Mouse (Mus musculus): ENCODE measurements around the gene Gli2. TPM values are rescaled to one million over a fixed set of nuclear protein-coding genes. Genes with fewer than 3 reads are reported as not detected.
A peak's percentile ranks its signal among the peaks of the same experiment; 100 is the strongest.

The Gli2 gene
- total and polyA plus RNA-seq, 3 experiments = 1.5 to 11.3 TPM; not detected in 1

DNA sequence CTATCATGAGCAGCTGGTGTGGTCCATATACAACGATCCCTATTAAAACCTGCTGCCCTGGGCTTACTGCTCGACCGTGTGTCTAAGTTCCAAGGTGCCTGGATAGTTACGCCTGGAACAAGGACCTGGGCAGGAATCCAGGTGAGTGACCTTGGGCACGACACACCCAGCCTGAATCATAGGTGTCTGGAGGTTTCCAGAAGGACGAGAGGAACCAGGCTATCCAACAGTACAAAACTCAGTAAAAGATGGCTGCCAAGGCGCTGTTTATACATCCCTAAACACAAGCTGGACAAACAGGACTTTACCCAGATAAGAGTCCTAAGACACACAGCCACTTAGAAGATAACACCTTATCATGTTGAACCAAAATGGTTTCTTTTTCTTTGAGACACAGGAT is 94.8 kb downstream of the Gli2 start:
- Histone ChIP-seq H3K27me3 (ENCODE audit: control insufficient read depth in 1 of 2, insufficient read depth in 2 of 2, low read length in 2 of 2) (no peaks in the 10 kb centered on the region), H3K27ac (ENCODE audit: control insufficient read depth, low read depth, low read length) (no peak overlapping the region), H3K4me3 (ENCODE audit: control insufficient read depth in 1 of 2, insufficient read depth in 1 of 2, low read depth in 2 of 2, low read length in 2 of 2) (no peak overlapping the region), H3K79me2 (ENCODE audit: control insufficient read depth, insufficient read depth, low read length, poor library complexity) (no peaks in the 10 kb centered on the region), H3K36me3 (ENCODE audit: control insufficient read depth in 1 of 2, insufficient read depth in 2 of 2, low read length in 2 of 2) (no peaks in the 10 kb centered on the region), H3K9ac (ENCODE audit: control insufficient read depth, low read depth, low read length, poor library complexity, severe bottlenecking) (no peak overlapping the region), H3K9me3 (replicated peaks; ENCODE audit: insufficient read depth, low read length) (no peaks in the 10 kb centered on the region), H3K4me1 (ENCODE audit: control insufficient read depth in 1 of 2, insufficient read depth in 2 of 2, low read length in 2 of 2) (peaks cover 0 to 4% of the 10 kb centered on the region in 2 experiments; a peak in 1 of 4 replicates)
- TF ChIP-seq TAL1 (IDR thresholded peaks at IDR 0.05; ENCODE audit: low read length) (peak; percentile 12; the same call in 1 of the 2 replicates), MYB (IDR thresholded peaks at IDR 0.05; ENCODE audit: low read depth, low read length) (no peak), USF1 (IDR thresholded peaks at IDR 0.05; ENCODE audit: low read depth, low read length) (no peak)
- DNase-seq (ENCODE audit: low read depth, low spot score) = peak; percentile 7

DNA sequence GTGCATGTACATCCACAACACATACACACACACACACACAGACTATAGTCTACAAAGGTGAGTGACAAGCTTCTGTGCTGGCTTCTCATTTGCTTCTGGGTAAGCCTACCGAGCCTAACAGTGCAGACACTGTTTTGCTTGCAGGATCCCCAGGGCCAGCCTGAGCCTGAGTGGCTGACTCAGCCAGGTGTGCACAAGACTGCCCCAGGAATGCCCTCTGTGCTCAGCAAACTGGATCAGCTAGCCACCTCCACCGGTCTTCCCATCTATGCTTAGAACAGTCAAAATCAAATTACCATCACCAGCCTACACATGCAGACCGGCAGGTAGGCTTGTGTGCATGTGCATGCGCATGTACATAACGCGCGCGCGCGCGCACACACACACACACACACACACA is 97.6 kb downstream of the Gli2 start:
- Histone ChIP-seq H3K27me3 (ENCODE audit: control insufficient read depth in 1 of 2, insufficient read depth in 2 of 2, low read length in 2 of 2) (no peaks in the 10 kb centered on the region), H3K9ac (ENCODE audit: control insufficient read depth, low read depth, low read length, poor library complexity, severe bottlenecking) (no peak overlapping the region), H3K79me2 (ENCODE audit: control insufficient read depth, insufficient read depth, low read length, poor library complexity) (no peaks in the 10 kb centered on the region), H3K9me3 (replicated peaks; ENCODE audit: insufficient read depth, low read length) (no peaks in the 10 kb centered on the region), H3K4me1 (ENCODE audit: control insufficient read depth in 1 of 2, insufficient read depth in 2 of 2, low read length in 2 of 2) (peaks cover 0 to 4% of the 10 kb centered on the region in 2 experiments; a peak in 1 of 4 replicates), H3K27ac (ENCODE audit: control insufficient read depth, low read depth, low read length) (no peak overlapping the region), H3K36me3 (ENCODE audit: control insufficient read depth in 1 of 2, insufficient read depth in 2 of 2, low read length in 2 of 2) (no peaks in the 10 kb centered on the region), H3K4me3 (ENCODE audit: control insufficient read depth in 1 of 2, insufficient read depth in 1 of 2, low read depth in 2 of 2, low read length in 2 of 2) (no peak overlapping the region)
- TF ChIP-seq POLR2AphosphoS2 (IDR thresholded peaks at IDR 0.05; ENCODE audit: low read length) = no peak
- TF ChIP-seq BHLHE40 (IDR thresholded peaks at IDR 0.05; ENCODE audit: borderline replicate concordance, low read depth, low read length) = no peak
- no peak for TF ChIP-seq JUND (IDR thresholded peaks at IDR 0.05; ENCODE audit: low read depth, low read length)
- TF ChIP-seq ETS1 (IDR thresholded peaks at IDR 0.05; ENCODE audit: low read depth, low read length) = no peak
- no peak for TF ChIP-seq NRF1 (IDR thresholded peaks at IDR 0.05; ENCODE audit: insufficient read depth, low read depth, low read length, poor library complexity, severe bottlenecking)
- TF ChIP-seq MXI1 (IDR thresholded peaks at IDR 0.05; ENCODE audit: low read depth, low read length) = no peak
- no peak for TF ChIP-seq USF2 (IDR thresholded peaks at IDR 0.05; ENCODE audit: borderline replicate concordance in 1 of 2, insufficient read depth in 1 of 2, low read depth in 1 of 2, low read length in 2 of 2)
- no peak for TF ChIP-seq GABPA (IDR thresholded peaks at IDR 0.05; ENCODE audit: low read depth, low read length)
- TF ChIP-seq TAL1 (IDR thresholded peaks at IDR 0.05; ENCODE audit: low read length) = no peak
- no peak for TF ChIP-seq KAT2A (conservative IDR thresholded peaks at IDR 0.05; ENCODE audit: low read depth, low read length)
- TF ChIP-seq HCFC1 (IDR thresholded peaks at IDR 0.05; ENCODE audit: low read depth, low read length) = no peak
- no peak for TF ChIP-seq TBP (IDR thresholded peaks at IDR 0.05; ENCODE audit: low read depth, low read length)
- TF ChIP-seq CHD1 (IDR thresholded peaks at IDR 0.05; ENCODE audit: low read depth, low read length) = no peak
- no peak for TF ChIP-seq GATA1 (IDR thresholded peaks at IDR 0.05; ENCODE audit: low read depth, low read length)
- TF ChIP-seq CHD2 (IDR thresholded peaks at IDR 0.05; ENCODE audit: low read length) = no peak
- TF ChIP-seq ELF1 (IDR thresholded peaks at IDR 0.05; ENCODE audit: low read depth, low read length) = no peak
- TF ChIP-seq RCOR1 (IDR thresholded peaks at IDR 0.05; ENCODE audit: low read depth, low read length) = no peak
- no peak for TF ChIP-seq E2F4 (IDR thresholded peaks at IDR 0.05; ENCODE audit: borderline replicate concordance, low read depth, low read length)
- no peak for TF ChIP-seq MEF2A (IDR thresholded peaks at IDR 0.05; ENCODE audit: extremely low read depth, insufficient replicate concordance, low read depth, low read length, poor library complexity, severe bottlenecking)
- TF ChIP-seq UBTF (IDR thresholded peaks at IDR 0.05; ENCODE audit: borderline replicate concordance, insufficient read depth, low read depth, low read length) = no peak
- DNase-seq (ENCODE audit: low read depth, low spot score) = no peak

All from MEL (cell line).